Mouse (Mus musculus) MEL (cell line): Measurements from ENCODE around the gene Nfasc. TPM values are rescaled to one million over a fixed set of nuclear protein-coding genes. Genes with fewer than 3 reads are reported as not detected.

Experiments
- DNase-seq: peaks from one replicate; pipeline ENCODE4 v3.0.0; 2011; ENCODE audit warnings: low read depth, low spot score
- H3K27ac ChIP-seq: 2 replicates; pipeline ENCODE4 v1.5.1; 2012; ENCODE audit warnings: low read depth, mild to moderate bottlenecking, control low read depth, low read length, moderate library complexity; ENCODE audit not compliant: control insufficient read depth
- H3K27me3 ChIP-seq, 2 experiments: fragments of 150-350 bp in 1 of 2; sonication (generic) in 1 of 2; 2 replicates each; pipeline ENCODE4 v1.6.1; 2012; ENCODE audit warnings: low read length in 2 of 2, mild to moderate bottlenecking in 2 of 2, improper control_type of control experiment in 1 of 2, moderate library complexity in 1 of 2; ENCODE audit not compliant: insufficient read depth in 2 of 2, control insufficient read depth in 1 of 2
- H3K36me3 ChIP-seq, 2 experiments: 2 replicates each; pipeline ENCODE4 v1.6.1; 2012 to 2014; ENCODE audit warnings: low read length in 2 of 2, improper control_type of control experiment in 1 of 2, inconsistent platforms in 1 of 2, mild to moderate bottlenecking in 1 of 2; ENCODE audit not compliant: insufficient read depth in 2 of 2, control insufficient read depth in 1 of 2
- H3K4me1 ChIP-seq, 2 experiments: fragments of 150-350 bp in 1 of 2; sonication (generic) in 1 of 2; 2 replicates each; pipeline ENCODE4 v1.6.1; 2012; ENCODE audit warnings: low read length in 2 of 2, improper control_type of control experiment in 1 of 2, mild to moderate bottlenecking in 1 of 2; ENCODE audit not compliant: insufficient read depth in 2 of 2, control insufficient read depth in 1 of 2
- H3K4me3 ChIP-seq, 2 experiments: fragments of 150-350 bp in 1 of 2; sonication (generic) in 1 of 2; 2 replicates each; pipeline ENCODE4 v1.5.1; 2012; ENCODE audit warnings: low read depth in 2 of 2, low read length in 2 of 2, mild to moderate bottlenecking in 2 of 2, moderate library complexity in 2 of 2, control low read depth in 1 of 2, improper control_type of control experiment in 1 of 2; ENCODE audit not compliant: control insufficient read depth in 1 of 2, insufficient read depth in 1 of 2
- H3K79me2 ChIP-seq: 2 replicates; pipeline ENCODE4 v1.6.1; 2012; ENCODE audit warnings: mild to moderate bottlenecking, low read length, moderate library complexity; ENCODE audit not compliant: control insufficient read depth, poor library complexity, insufficient read depth
- H3K9ac ChIP-seq: 2 replicates; pipeline ENCODE4 v1.6.1; 2012; ENCODE audit warnings: low read depth, mild to moderate bottlenecking, control low read depth, low read length, moderate library complexity; ENCODE audit not compliant: control insufficient read depth, poor library complexity, severe bottlenecking
- H3K9me3 ChIP-seq: fragments of 150-350 bp; sonication (generic); replicated peaks from 2 replicates; pipeline ENCODE4 v1.6.1; 2012; ENCODE audit warnings: mild to moderate bottlenecking, low read length, improper control_type of control experiment, moderate library complexity; ENCODE audit not compliant: insufficient read depth
- CHD2 ChIP-seq: IDR thresholded peaks from 2 replicates; pipeline ENCODE4 v1.6.1; 2011; ENCODE audit warnings: low read length, improper control_type of control experiment
- CTCF ChIP-seq, 3 experiments: IDR thresholded peaks in 2 of 3; conservative IDR thresholded peaks in 1 of 3; 2 replicates each; pipeline ENCODE4 v1.5.1; 2011 to 2012; ENCODE audit warnings: low read length in 3 of 3, low read depth in 2 of 3, mild to moderate bottlenecking in 2 of 3, improper control_type of control experiment in 1 of 3, inconsistent platforms in 1 of 3, mixed read lengths in 1 of 3, moderate library complexity in 1 of 3; ENCODE audit not compliant: control insufficient read depth in 1 of 3, insufficient read depth in 1 of 3, poor library complexity in 1 of 3, severe bottlenecking in 1 of 3
- E2F4 ChIP-seq: IDR thresholded peaks from 2 replicates; pipeline ENCODE4 v1.6.1; 2011; ENCODE audit warnings: low read depth, low read length, improper control_type of control experiment, borderline replicate concordance
- ELF1 ChIP-seq: IDR thresholded peaks from 2 replicates; pipeline ENCODE4 v1.6.1; 2014; ENCODE audit warnings: low read depth, mild to moderate bottlenecking, inconsistent platforms, low read length, improper control_type of control experiment, moderate library complexity
- EP300 ChIP-seq, 2 experiments: IDR thresholded peaks; 2 replicates each; pipeline ENCODE4 v1.6.1; 2011; ENCODE audit warnings: improper control_type of control experiment in 2 of 2, low read length in 2 of 2, low read depth in 1 of 2, mild to moderate bottlenecking in 1 of 2
- GABPA ChIP-seq: IDR thresholded peaks from 2 replicates; pipeline ENCODE4 v1.6.1; 2012; ENCODE audit warnings: low read depth, mild to moderate bottlenecking, inconsistent platforms, low read length, improper control_type of control experiment, moderate library complexity
- GATA1 ChIP-seq: IDR thresholded peaks from 2 replicates; pipeline ENCODE4 v1.6.1; 2011; ENCODE audit warnings: low read depth, low read length, improper control_type of control experiment
- JUND ChIP-seq: IDR thresholded peaks from 2 replicates; pipeline ENCODE4 v1.6.1; 2011; ENCODE audit warnings: low read depth, mild to moderate bottlenecking, improper control_type of control experiment, low read length
- KAT2A ChIP-seq: conservative IDR thresholded peaks from 2 replicates; pipeline ENCODE4 v1.6.1; 2012; ENCODE audit warnings: low read depth, low read length, improper control_type of control experiment, inconsistent platforms
- MAFK ChIP-seq: IDR thresholded peaks from 2 replicates; pipeline ENCODE4 v1.6.1; 2011; ENCODE audit warnings: low read depth, mild to moderate bottlenecking, low read length, improper control_type of control experiment, borderline replicate concordance
- MAZ ChIP-seq: IDR thresholded peaks from 2 replicates; pipeline ENCODE4 v1.6.1; 2012; ENCODE audit warnings: low read depth, mild to moderate bottlenecking, inconsistent platforms, low read length, improper control_type of control experiment
- MEF2A ChIP-seq: IDR thresholded peaks from 2 replicates; pipeline ENCODE4 v1.6.1; 2014; ENCODE audit warnings: low read depth, mild to moderate bottlenecking, inconsistent platforms, low read length, improper control_type of control experiment; ENCODE audit not compliant: poor library complexity, insufficient replicate concordance, severe bottlenecking; ENCODE audit errors: extremely low read depth
- MYC ChIP-seq: IDR thresholded peaks from 2 replicates; pipeline ENCODE4 v1.6.1; 2011; ENCODE audit warnings: low read depth, mild to moderate bottlenecking, low read length, improper control_type of control experiment, moderate library complexity
- NRF1 ChIP-seq: IDR thresholded peaks from 2 replicates; pipeline ENCODE4 v1.6.1; 2014; ENCODE audit warnings: low read depth, mild to moderate bottlenecking, inconsistent platforms, low read length, improper control_type of control experiment, moderate library complexity; ENCODE audit not compliant: poor library complexity, insufficient read depth, severe bottlenecking
- POLR2AphosphoS2 ChIP-seq: IDR thresholded peaks from 2 replicates; pipeline ENCODE4 v1.6.1; 2011; ENCODE audit warnings: low read length, improper control_type of control experiment
- SMC3 ChIP-seq: IDR thresholded peaks from 2 replicates; pipeline ENCODE4 v1.6.1; 2011; ENCODE audit warnings: low read depth, low read length, improper control_type of control experiment
- TAL1 ChIP-seq: IDR thresholded peaks from 2 replicates; pipeline ENCODE4 v1.6.1; 2012; ENCODE audit warnings: mild to moderate bottlenecking, inconsistent platforms, low read length, moderate library complexity, mixed read lengths
- USF1 ChIP-seq: IDR thresholded peaks from 2 replicates; pipeline ENCODE4 v1.6.1; 2014; ENCODE audit warnings: low read depth, mild to moderate bottlenecking, inconsistent platforms, low read length, improper control_type of control experiment, moderate library complexity
- USF2 ChIP-seq, 2 experiments: IDR thresholded peaks; 2 replicates each; pipeline ENCODE4 v1.6.1; 2011 to 2012; ENCODE audit warnings: improper control_type of control experiment in 2 of 2, low read length in 2 of 2, borderline replicate concordance in 1 of 2, inconsistent platforms in 1 of 2, low read depth in 1 of 2, mild to moderate bottlenecking in 1 of 2; ENCODE audit not compliant: insufficient read depth in 1 of 2
- ZMIZ1 ChIP-seq: IDR thresholded peaks from 2 replicates; pipeline ENCODE4 v1.6.1; 2012; ENCODE audit warnings: low read depth, mild to moderate bottlenecking, inconsistent platforms, low read length, improper control_type of control experiment, moderate library complexity
- polyA plus RNA-seq, 2 experiments: library from polyadenylated mRNA; stranded (reverse) in 1 of 2; unstranded in 1 of 2; fragments of >175 nt in 1 of 2; fragments of >200 nt in 1 of 2; gene quantifications; 2 replicates each; pipeline versions ENCODE4 v1.2.1 to v1.2.4; 2012; ENCODE audit warnings: low replicate concordance in 2 of 2, low read depth in 1 of 2; ENCODE audit not compliant: insufficient read length in 2 of 2, insufficient read depth in 1 of 2, missing spikeins in 1 of 2
- total RNA-seq: library from RNA; depleted of rRNA; stranded (reverse); fragments of 300-350 nt; gene quantifications from 2 replicates; pipeline ENCODE4 v1.2.3, GENCODE M21; 2012; rRNA removed

The Nfasc gene
- total RNA-seq (not detected in 2 replicates), polyA plus RNA-seq (not detected)

DNA sequence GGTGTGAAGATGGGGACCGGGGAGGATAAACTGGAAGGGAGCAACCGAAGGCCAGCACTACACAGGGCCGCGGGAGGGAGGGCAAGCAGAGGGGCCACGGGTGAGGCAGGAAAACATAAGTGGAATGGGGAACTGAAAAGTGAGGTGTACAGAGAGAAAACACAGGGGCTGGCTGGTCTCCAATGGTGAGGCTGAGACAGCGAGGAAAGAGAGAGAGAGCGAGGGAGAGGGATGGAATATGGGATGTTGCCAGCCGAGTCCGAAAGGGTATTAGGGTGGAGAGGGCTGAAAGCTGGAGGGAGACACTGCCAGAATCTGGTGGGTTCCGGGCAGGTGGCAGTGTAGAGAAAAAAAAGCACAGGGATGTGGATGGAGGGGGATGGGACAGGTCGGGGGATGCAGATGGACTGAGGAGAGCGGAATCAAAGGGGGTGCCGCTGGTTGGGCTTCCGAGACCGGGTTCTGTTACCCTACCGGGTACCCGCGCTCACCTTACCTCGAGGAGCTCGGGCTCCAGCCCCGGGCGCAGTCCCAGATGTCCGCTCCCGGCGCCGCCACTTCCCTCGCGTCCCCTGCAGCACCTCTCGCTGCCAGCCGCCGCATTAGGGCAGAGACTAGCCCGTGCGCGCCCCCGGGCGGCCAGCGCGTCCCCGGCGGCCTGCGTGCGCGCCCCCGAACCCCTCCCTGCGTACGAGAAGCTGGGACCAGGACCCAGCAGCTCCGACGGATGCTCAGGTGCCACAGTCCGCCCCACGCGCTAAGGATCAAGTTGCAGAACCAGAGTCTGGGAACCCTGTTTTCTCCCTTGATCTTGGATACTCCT lies at the start of gene Nfasc:
Nfasc (minus strand) TSS at position 623 of the 823 bp plus-strand sequence.
- Histone ChIP-seq H3K79me2 (no peaks in the 10 kb centered on the region), H3K9ac (no peak within 1 kb of the TSS), H3K4me3 (no peak within 1 kb of the TSS), H3K36me3 (no peaks in the 10 kb centered on the region), H3K9me3 (no peaks in the 10 kb centered on the region)
- no peak for DNase-seq
- TF ChIP-seq MEF2A = no peak
- no peak for TF ChIP-seq GABPA
- no peak for TF ChIP-seq KAT2A
- TF ChIP-seq EP300 (IDR thresholded peaks at IDR 0.05; ENCODE audit: low read depth in 1 of 2, low read length in 2 of 2) = no peak
- no peak for TF ChIP-seq TAL1
- TF ChIP-seq POLR2AphosphoS2 = no peak
- TF ChIP-seq JUND = no peak
- no peak for TF ChIP-seq MAZ
- no peak for TF ChIP-seq CHD2
- TF ChIP-seq MYC = no peak
- TF ChIP-seq E2F4 = no peak
- TF ChIP-seq USF2 (IDR thresholded peaks at IDR 0.05; ENCODE audit: borderline replicate concordance in 1 of 2, insufficient read depth in 1 of 2, low read depth in 1 of 2, low read length in 2 of 2) = no peak
- no peak for TF ChIP-seq SMC3
- TF ChIP-seq ZMIZ1 = no peak
- no peak for TF ChIP-seq GATA1
- TF ChIP-seq NRF1 = no peak
- no peak for TF ChIP-seq CTCF (IDR thresholded peaks at IDR 0.05 in 2 of 3, conservative IDR thresholded peaks at IDR 0.05 in 1 of 3; ENCODE audit: control insufficient read depth in 1 of 3, insufficient read depth in 1 of 3, low read depth in 2 of 3, low read length in 3 of 3, poor library complexity in 1 of 3, severe bottlenecking in 1 of 3)
- TF ChIP-seq, all 39 proteins: peak for 0
- peaks cover 0 to 2% of the 10 kb centered on the region in 2 experiments; a peak in 2 of 4 replicates for H3K27me3 ChIP-seq
- H3K4me1 ChIP-seq = no peaks in the 10 kb centered on the region
- no peak within 1 kb of the TSS for H3K27ac ChIP-seq

DNA sequence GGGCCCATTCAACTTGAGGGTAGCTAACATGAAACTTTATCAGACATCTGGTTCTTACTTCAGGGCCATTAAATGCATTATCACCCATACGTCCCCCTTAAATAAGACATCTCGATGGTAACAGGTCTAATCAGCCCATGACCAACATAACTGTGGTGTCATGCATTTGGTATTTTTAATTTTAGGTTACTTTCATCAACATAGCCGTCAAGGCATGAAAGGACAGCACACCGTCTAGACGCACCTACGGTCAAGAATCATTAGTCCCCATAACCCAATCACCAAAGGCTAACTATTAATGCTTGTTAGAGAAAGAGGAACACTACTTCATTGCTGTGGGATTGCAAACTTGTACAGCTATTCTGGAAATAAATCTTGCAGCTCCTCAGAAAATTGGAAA lies 49.5 kb upstream of the Nfasc start:
- H3K4me1 ChIP-seq = no peaks in the 10 kb centered on the region
- H3K4me3 ChIP-seq = no peak overlapping the region
- no peak overlapping the region for H3K9ac ChIP-seq
- H3K36me3 ChIP-seq = no peaks in the 10 kb centered on the region
- H3K27ac ChIP-seq = no peak overlapping the region
- H3K27me3 ChIP-seq = peaks cover 0 to 1% of the 10 kb centered on the region in 2 experiments; a peak in 3 of 4 replicates
- DNase-seq = no peak
- H3K9me3 ChIP-seq = no peaks in the 10 kb centered on the region
- no peaks in the 10 kb centered on the region for H3K79me2 ChIP-seq
- TF ChIP-seq ELF1 (no peak), KAT2A (no peak), MAFK (no peak), USF1 (no peak)
